Mouse (Mus musculus): ENCODE results near the gene Stx1a. TPM values are rescaled to one million over a fixed set of nuclear protein-coding genes. Genes with fewer than 3 reads are reported as not detected.

Gene Stx1a
- polyA plus RNA-seq, 1 experiment, result 6.8 TPM

- TF ChIP-seq CTCF (IDR thresholded peaks at IDR 0.05; ENCODE audit: control insufficient read depth, insufficient read depth, insufficient replicate concordance, low read depth, low read length) (no peak), POLR2A (IDR thresholded peaks at IDR 0.05; ENCODE audit: control insufficient read depth, low read depth, low read length) (no peak)
- no peaks in the 10 kb centered on the region for H3K27me3 ChIP-seq (ENCODE audit: control insufficient read depth, insufficient read depth, low read length)
- H3K4me1 ChIP-seq (ENCODE audit: control insufficient read depth, insufficient read depth, low read length), result peaks cover 25% of the 10 kb centered on the region
- H3K27ac ChIP-seq (ENCODE audit: control insufficient read depth, insufficient read depth, low read depth, low read length), result no peak overlapping the region
- H3K4me3 ChIP-seq (ENCODE audit: control insufficient read depth, low read depth, low read length), result no peak overlapping the region
- H3K36me3 ChIP-seq (ENCODE audit: control insufficient read depth, insufficient read depth, low read length), result no peaks in the 10 kb centered on the region
Measured at GRCm38 (mm10) chr5:135029007-135029854, 5.9 kb downstream of the Stx1a start.

GRCm38 (mm10) chr5:135032581-135032980 is 9.3 kb downstream of the Stx1a start:
- Histone ChIP-seq H3K27ac (ENCODE audit: control insufficient read depth, insufficient read depth, low read depth, low read length) (no peak overlapping the region), H3K4me1 (ENCODE audit: control insufficient read depth, insufficient read depth, low read length) (peaks cover 25% of the 10 kb centered on the region), H3K36me3 (ENCODE audit: control insufficient read depth, insufficient read depth, low read length) (no peaks in the 10 kb centered on the region), H3K4me3 (ENCODE audit: control insufficient read depth, low read depth, low read length) (no peak overlapping the region), H3K27me3 (ENCODE audit: control insufficient read depth, insufficient read depth, low read length) (no peaks in the 10 kb centered on the region)
- TF ChIP-seq CTCF (IDR thresholded peaks at IDR 0.05; ENCODE audit: control insufficient read depth, insufficient read depth, insufficient replicate concordance, low read depth, low read length), result no peak
- no peak for TF ChIP-seq POLR2A (IDR thresholded peaks at IDR 0.05; ENCODE audit: control insufficient read depth, low read depth, low read length)

GRCm38 (mm10) chr5:135034593-135034992 is 11.3 kb downstream of the Stx1a start:
- no peaks in the 10 kb centered on the region for H3K36me3 ChIP-seq (ENCODE audit: control insufficient read depth, insufficient read depth, low read length)
- TF ChIP-seq CTCF (IDR thresholded peaks at IDR 0.05; ENCODE audit: control insufficient read depth, insufficient read depth, insufficient replicate concordance, low read depth, low read length) (peak; percentile 79; the same call in 1 of the 2 replicates), POLR2A (IDR thresholded peaks at IDR 0.05; ENCODE audit: control insufficient read depth, low read depth, low read length) (no peak)
- H3K4me3 ChIP-seq (ENCODE audit: control insufficient read depth, low read depth, low read length), result no peak overlapping the region
- H3K27me3 ChIP-seq (ENCODE audit: control insufficient read depth, insufficient read depth, low read length), result no peaks in the 10 kb centered on the region
- peaks cover 10% of the 10 kb centered on the region for H3K4me1 ChIP-seq (ENCODE audit: control insufficient read depth, insufficient read depth, low read length)
- no peak overlapping the region for H3K27ac ChIP-seq (ENCODE audit: control insufficient read depth, insufficient read depth, low read depth, low read length)

- no peaks in the 10 kb centered on the region for H3K36me3 ChIP-seq (ENCODE audit: control insufficient read depth, insufficient read depth, low read length)
- TF ChIP-seq CTCF (IDR thresholded peaks at IDR 0.05; ENCODE audit: control insufficient read depth, insufficient read depth, insufficient replicate concordance, low read depth, low read length) (no peak), POLR2A (IDR thresholded peaks at IDR 0.05; ENCODE audit: control insufficient read depth, low read depth, low read length) (no peak)
- H3K27ac ChIP-seq (ENCODE audit: control insufficient read depth, insufficient read depth, low read depth, low read length), result no peak overlapping the region
- H3K4me1 ChIP-seq (ENCODE audit: control insufficient read depth, insufficient read depth, low read length), result peaks cover 10% of the 10 kb centered on the region; the same call in 1 of the 2 replicates
- no peaks in the 10 kb centered on the region for H3K27me3 ChIP-seq (ENCODE audit: control insufficient read depth, insufficient read depth, low read length)
- H3K4me3 ChIP-seq (ENCODE audit: control insufficient read depth, low read depth, low read length), result no peak overlapping the region
Measured at GRCm38 (mm10) chr5:135035608-135036359, 12.5 kb downstream of the Stx1a start.

- no peak for TF ChIP-seq CTCF (IDR thresholded peaks at IDR 0.05; ENCODE audit: control insufficient read depth, insufficient read depth, insufficient replicate concordance, low read depth, low read length)
- no peak for TF ChIP-seq POLR2A (IDR thresholded peaks at IDR 0.05; ENCODE audit: control insufficient read depth, low read depth, low read length)
- Histone ChIP-seq H3K27me3 (ENCODE audit: control insufficient read depth, insufficient read depth, low read length) (no peaks in the 10 kb centered on the region), H3K4me1 (ENCODE audit: control insufficient read depth, insufficient read depth, low read length) (peaks cover 10% of the 10 kb centered on the region), H3K36me3 (ENCODE audit: control insufficient read depth, insufficient read depth, low read length) (no peaks in the 10 kb centered on the region), H3K27ac (ENCODE audit: control insufficient read depth, insufficient read depth, low read depth, low read length) (no peak overlapping the region), H3K4me3 (ENCODE audit: control insufficient read depth, low read depth, low read length) (no peak overlapping the region)
Measured at GRCm38 (mm10) chr5:135037946-135038345, 14.7 kb downstream of the Stx1a start.

- H3K4me3 ChIP-seq (ENCODE audit: control insufficient read depth, low read depth, low read length), result no peak overlapping the region
- H3K36me3 ChIP-seq (ENCODE audit: control insufficient read depth, insufficient read depth, low read length), result no peaks in the 10 kb centered on the region
- no peak overlapping the region for H3K27ac ChIP-seq (ENCODE audit: control insufficient read depth, insufficient read depth, low read depth, low read length)
- H3K4me1 ChIP-seq (ENCODE audit: control insufficient read depth, insufficient read depth, low read length), result no peaks in the 10 kb centered on the region; the same call in 1 of the 2 replicates
- TF ChIP-seq CTCF (IDR thresholded peaks at IDR 0.05; ENCODE audit: control insufficient read depth, insufficient read depth, insufficient replicate concordance, low read depth, low read length) (no peak), POLR2A (IDR thresholded peaks at IDR 0.05; ENCODE audit: control insufficient read depth, low read depth, low read length) (no peak)
- H3K27me3 ChIP-seq (ENCODE audit: control insufficient read depth, insufficient read depth, low read length), result no peaks in the 10 kb centered on the region
Measured at GRCm38 (mm10) chr5:135039541-135039940, 16.3 kb downstream of the Stx1a start.

- H3K27me3 ChIP-seq (ENCODE audit: control insufficient read depth, insufficient read depth, low read length), result no peaks in the 10 kb centered on the region
- H3K36me3 ChIP-seq (ENCODE audit: control insufficient read depth, insufficient read depth, low read length), result no peaks in the 10 kb centered on the region
- TF ChIP-seq POLR2A (IDR thresholded peaks at IDR 0.05; ENCODE audit: control insufficient read depth, low read depth, low read length) (no peak), CTCF (IDR thresholded peaks at IDR 0.05; ENCODE audit: control insufficient read depth, insufficient read depth, insufficient replicate concordance, low read depth, low read length) (no peak)
- no peak overlapping the region for H3K4me3 ChIP-seq (ENCODE audit: control insufficient read depth, low read depth, low read length)
- peak overlapping the region; percentile 61 for H3K27ac ChIP-seq (ENCODE audit: control insufficient read depth, insufficient read depth, low read depth, low read length)
- no peaks in the 10 kb centered on the region; the same call in 1 of the 2 replicates for H3K4me1 ChIP-seq (ENCODE audit: control insufficient read depth, insufficient read depth, low read length)
Measured at GRCm38 (mm10) chr5:135040059-135040458, 16.8 kb downstream of the Stx1a start.

Data from testis, adult 2 months (tissue).